Mouse (Mus musculus) heart, postnatal 10 days (tissue): ENCODE results near the gene Olfr694. TPM values are rescaled to one million over a fixed set of nuclear protein-coding genes. Genes with fewer than 3 reads are reported as not detected.
"Not testable (repeated sequence)": the region's sequence is repeated elsewhere in the genome, so short reads cannot be mapped to it uniquely, and the experiment has no call there.

Experiments
- DNase-seq, 2 experiments: peaks; one replicate each; pipeline ENCODE4 v3.0.0; 2021
- intact Hi-C: fragments of 180-260 bp; cut with DNase I; formaldehyde crosslinking; loops from one replicate; pipeline ENCODE4 v1.15.1; 2025
- total RNA-seq, 2 experiments: library from RNA; stranded (reverse); gene quantifications; 2 replicates each; pipeline ENCODE4 v1.2.3; 2021

Olfr694 gene
- not detected for total RNA-seq

DNA sequence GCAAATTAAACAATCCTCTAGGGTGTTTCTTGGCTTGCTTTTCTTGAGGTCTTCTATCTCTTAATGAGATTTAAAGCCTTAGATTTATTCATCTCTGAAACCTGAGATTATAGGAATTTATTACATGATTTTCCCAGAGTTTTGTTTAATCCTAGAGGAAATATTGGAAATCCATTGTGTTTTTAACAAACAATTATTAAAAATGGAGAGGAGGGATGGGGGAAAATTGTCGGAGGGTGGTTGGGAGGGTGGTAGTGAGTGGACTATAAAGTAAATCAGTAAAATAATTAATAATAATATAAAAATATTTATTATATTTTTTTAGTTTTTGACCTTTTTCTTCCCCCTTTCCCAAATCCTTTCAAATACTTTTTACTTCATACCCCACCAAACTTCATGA lies at the start of gene Olfr694:
Olfr694 (minus strand) TSS at position 101 of the 400 bp plus-strand sequence.
- intact Hi-C loops = no loop called here
- DNase-seq = no peak

DNA sequence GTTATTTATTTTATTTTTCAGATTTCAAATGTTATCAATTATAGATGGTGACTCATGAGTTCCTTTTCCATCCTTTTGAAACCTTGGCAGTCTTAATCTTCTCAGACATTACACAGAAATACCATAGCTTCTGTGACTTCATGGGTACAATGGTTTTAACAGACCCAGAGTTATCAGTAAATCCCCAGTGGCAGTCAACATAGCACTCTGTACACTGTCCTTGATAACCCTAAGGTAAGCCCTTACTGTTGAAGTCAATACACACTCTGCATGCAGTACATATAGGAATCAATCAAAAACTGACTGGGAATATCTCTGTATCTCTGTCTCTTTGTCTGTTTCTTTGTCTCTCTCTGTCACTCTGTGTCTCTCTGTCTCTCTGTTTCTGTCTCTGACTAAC lies 45.4 kb upstream of the Olfr694 start:
- intact Hi-C loops = no loop called here
- no peak for DNase-seq

DNA sequence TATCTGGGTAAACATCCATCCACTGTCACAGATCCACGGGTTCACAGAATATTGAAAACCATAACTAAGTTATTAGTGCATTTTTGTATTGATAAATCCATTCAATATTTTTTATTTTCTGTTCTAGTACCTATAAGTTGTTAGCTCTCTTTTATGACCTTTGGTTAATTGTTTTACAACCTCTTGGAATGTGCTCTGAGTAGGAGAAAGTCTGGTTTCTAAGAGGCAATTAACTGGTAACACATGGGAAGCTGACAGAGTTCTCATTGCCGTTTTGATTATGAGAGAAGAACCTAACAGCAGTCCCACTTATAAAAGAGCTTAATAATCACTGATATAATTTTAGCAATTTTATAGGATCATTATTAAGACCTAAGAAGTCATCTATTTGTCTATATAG lies 42.1 kb upstream of the Olfr694 start:
- DNase-seq = no peak
- intact Hi-C loops = no loop called here

DNA sequence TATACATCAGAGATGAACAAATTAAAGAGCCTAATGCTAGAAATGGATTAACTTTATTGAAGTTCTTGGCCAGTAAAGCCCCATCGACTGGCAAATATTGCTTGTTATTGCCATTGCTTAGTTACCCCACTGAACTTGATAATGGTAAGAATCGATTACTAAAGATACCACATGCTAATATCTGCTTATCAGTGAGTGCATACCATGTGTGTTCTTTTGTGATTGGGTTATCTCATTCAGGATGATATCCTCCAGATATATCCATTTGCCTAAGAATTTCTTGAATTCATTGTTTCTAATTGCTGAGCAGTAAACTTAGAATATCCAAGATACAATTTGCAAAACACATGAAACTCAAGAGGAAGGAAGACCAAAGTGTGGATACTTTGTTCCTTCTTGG lies 34.0 kb upstream of the Olfr694 start:
- intact Hi-C loops = not testable (repeated sequence)

DNA sequence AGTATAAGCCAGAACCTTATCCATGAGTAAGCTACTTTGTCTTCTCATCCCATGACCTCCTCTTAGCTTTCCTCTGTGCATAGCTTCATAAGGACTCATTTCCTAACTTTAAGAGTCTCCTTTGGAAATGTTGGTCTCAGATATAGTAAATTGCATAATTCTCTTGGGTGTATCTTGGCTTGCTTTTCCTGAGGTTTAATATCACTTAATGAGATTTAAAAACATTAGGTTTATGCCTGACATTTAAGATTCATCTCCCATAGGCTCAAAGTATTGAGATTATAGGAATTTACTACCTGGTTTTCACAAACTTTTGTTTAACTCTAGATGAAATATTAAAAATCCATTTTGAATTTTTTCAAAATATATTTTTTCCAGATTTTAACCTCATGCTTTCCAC lies 24.7 kb upstream of the Olfr694 start, which contains the start of gene Olfr695:
Olfr695 (minus strand) TSS at position 101 of the 400 bp plus-strand sequence.
- intact Hi-C loops = no loop called here
- DNase-seq = no peak

More for the DNA sequence above, 34.0 kb upstream of the Olfr694 start:
- DNase-seq = not testable (repeated sequence)

DNA sequence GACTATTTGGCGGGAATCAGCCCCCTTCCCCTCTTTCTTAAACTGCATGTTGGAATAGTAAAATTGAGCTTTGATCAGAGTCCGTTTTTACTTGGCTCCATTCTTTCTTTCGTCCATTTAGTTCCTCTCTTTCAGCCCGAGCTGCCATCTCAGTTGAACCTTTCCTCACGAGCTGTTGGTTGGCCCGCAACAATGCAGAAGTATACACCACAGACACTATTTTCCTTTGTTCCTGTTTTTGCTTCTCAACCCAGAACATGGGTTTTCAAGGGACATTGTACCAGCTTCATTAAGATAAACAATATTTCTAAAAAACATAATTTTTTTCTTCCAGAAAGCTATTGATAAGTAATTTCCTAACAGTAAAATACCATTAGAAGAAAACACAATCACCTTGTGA lies 19.8 kb upstream of the Olfr694 start:
- intact Hi-C loops = no loop called here
- no peak for DNase-seq

DNA sequence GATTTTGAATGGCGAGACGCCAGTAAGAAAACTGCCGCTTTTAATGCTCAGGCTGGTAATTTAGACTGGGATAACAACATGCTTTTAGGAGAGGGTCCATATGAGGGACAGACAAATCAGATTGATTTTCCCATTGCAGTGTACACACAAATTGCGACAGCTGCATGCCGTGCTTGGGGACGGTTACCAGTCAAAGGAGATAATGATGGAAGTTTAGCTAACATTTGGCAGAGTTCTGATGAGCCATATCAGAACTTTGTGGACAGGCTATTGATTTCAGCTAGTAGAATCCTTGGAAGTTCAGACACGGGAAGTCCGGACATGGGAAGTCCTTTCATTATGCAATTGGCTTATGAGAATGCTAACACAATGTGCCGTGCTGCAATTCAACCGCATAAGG lies 16.1 kb upstream of the Olfr694 start:
- intact Hi-C loops, DNase-seq: not testable (repeated sequence)

DNA sequence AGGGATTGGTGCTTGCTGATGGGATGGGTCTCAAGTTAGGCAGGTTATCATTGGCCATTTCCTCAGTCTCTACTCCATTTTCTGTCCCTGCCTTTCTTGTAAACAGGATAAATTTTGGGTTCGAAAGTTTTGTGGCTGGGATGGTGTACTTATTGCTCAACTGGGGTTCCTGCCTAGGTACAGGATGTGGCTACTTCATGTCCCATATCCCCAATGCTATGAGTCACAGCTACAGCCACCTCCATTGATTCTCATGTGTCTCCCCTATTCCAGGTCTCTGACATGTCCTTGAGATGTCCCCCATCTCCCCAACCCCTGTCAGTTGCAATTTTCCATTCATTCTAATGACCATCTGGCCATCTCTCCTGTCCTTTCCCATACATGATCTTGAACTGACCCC lies 5.3 kb upstream of the Olfr694 start:
- intact Hi-C loops = no loop called here
- DNase-seq = no peak

DNA sequence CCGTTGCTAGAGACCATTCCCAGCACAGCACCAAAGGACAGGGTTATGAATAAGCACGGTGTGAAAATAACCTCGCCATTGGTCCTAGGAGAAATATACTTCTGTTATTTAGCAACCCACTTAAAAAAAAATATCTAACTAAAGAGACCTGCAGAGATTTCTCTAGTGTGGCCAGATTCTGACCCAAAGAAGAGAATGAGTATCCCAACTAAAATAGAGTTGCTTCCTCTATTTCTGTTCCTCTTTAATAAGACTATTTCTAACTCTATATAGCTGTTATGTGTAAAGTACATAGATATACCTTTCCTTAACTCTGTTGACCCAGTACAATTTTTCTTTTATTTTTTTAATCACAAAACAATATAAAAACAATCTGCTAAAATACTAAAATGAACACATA lies 1.4 kb upstream of the Olfr694 start:
- no peak for DNase-seq
- intact Hi-C loops = no loop called here

DNA sequence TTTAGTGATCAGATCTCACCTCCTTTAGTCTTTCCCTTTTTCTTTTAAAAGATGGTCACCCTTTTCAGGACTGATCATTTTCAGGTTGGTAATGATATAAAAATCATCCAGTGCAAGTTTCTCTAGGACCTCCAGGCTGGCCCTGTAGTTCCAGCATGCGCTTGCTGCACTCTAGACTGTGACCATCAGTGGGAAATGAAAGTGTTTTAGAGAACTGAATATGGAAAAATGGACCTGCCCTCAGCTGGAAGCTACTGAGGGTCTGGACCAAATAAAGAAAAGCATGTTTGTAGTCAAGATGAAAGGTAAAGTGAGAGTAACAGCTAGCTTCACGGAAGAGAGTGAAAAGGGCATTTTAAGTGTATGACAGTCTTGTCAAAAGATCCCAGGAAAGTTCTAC lies 6.2 kb downstream of the Olfr694 start:
- intact Hi-C loops = no loop called here
- no peak for DNase-seq

DNA sequence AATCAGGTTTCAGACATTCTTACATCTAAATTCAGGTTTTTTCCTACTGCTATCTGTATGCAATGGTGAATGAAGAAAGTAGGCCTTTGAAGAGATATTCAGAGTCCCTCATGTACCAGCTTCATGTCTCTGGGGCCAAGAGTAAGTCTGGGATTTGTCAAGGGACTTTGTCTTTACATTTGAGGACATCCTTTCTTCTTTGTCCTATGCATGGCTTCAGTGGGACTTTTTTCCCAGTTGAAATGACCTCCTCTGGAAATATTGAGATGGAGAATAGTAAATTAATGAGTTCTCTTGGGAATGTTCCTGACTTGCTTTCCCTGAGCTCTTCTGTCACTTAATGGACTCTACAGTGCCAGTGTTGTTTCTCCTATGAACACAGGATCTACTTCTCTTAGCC lies 11.1 kb downstream of the Olfr694 start, which contains the start of gene Olfr693:
Olfr693 (minus strand) TSS at position 101 of the 400 bp plus-strand sequence.
- DNase-seq = no peak
- intact Hi-C loops = no loop called here

DNA sequence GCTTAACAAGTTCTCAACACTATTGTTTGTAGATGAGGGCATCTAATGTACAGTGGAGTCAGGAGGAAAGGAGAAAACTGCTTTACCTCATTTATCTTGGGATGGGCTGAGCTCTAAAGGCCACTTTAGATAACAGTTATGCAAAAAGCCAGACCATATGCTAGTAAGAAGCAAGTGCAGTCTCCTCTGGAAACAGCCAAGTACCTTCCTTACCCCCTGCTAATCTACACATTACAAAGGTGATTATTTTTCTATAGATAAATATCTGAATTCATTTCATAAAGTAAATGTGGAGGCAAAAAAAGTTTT lies 39.3 kb downstream of the Olfr694 start:
- DNase-seq = no peak
- intact Hi-C loops = no loop called here

DNA sequence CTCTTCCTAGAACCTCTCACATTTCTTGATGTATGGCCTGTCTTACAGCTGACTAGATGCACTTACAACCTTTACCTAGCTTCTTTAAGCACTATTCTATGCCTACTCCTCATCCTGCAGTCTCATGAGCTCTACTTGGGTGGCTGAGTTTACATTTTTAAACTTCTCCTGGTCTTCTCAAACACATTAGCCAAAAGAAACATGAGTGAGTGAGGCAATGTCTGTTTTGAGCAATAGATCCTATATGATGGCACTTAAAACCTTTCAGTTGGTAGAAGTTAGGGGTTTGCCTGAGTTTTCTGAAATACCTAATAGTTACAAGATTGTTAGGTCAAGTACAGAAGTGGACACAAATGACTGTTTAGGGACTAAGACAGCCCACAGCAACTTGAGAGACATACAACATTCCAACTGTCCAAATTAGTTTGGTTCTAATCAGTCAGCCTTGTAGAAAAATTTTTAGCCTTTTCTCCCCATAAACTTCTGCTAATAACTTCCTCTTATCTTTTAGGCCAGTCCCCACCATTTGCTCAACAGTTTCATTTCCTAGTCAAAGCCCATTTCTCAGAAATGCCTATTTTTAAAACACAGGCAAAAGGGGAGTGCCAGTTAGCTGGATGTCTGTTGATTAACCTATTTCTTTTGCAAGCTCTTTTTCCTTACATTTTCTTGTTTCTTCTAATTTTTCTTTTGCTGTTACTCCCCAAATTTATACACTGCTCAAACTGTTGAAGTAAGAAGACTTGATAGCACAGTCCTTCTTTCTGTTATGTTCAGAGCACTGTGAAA lies 39.9 kb downstream of the Olfr694 start:
- intact Hi-C loops = no loop called here
- no peak for DNase-seq

DNA sequence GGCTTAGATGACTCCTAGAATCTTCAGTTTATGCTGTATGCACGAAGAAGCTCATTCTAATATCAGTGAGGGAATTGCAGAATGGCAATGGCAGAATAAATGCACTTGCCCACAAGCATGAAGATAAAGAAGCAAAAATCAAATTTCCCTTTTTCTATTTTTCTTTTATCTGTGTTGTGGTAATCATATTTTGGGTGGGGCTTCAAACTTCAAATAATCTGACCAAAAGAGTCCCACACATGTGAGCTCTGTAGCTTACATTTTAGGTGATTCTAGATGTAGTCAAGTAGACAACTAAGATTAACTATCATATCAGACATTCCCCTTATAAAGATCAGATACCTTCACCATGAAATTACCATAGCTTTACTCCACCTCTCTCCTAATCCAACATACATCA lies 41.8 kb downstream of the Olfr694 start:
- DNase-seq = no peak
- intact Hi-C loops = no loop called here

DNA sequence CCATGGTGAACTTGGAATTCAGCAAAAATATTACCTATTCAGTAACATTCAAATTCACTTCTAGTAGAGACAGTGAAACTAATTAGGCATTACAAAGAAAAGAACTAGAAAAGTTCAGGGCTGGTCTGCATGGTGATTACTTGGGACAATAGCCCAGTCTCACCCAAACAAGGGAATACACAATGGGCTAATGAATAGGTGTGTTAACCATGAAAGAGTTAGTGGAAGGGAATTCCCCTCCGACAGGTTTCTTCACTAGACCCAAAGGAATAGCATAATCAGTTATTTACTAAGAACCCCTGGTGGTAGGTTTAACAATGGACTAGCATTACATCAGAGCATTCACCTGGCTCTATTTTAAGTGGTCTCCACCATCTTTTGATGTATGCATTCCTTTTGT lies 46.4 kb downstream of the Olfr694 start:
- DNase-seq = no peak
- intact Hi-C loops = no loop called here

DNA sequence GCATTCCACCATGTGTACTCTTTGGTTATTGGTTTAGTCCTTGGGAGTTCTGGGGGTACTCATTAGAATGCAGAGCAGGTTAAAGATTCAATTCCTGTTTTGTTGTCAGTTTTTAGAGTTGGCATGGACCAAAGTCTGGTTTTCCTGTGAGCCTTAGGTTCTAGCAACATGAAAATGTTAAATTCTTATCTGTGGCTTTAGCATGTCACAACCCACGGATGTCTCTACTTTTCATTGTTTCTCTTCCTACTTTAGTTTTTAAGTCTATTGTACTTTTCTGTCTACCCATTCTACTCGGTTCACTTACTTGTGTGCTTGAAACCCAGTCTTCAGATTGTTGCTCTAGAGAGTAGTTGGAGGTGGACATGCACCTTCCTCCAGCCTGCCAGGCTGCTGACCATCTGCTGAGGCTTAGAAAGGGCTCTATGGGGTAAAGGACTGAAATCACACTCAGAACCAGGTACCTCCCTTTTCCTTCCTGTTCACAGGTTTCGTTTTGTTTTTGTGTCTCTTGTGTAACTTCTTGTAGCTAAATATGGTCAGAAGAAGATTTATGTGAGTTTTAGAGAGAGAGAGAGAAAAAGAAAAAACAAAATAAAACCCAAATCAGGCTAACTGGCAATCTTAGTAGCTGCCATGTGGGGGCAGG lies 47.3 kb downstream of the Olfr694 start:
- DNase-seq = no peak
- intact Hi-C loops = no loop called here

DNA sequence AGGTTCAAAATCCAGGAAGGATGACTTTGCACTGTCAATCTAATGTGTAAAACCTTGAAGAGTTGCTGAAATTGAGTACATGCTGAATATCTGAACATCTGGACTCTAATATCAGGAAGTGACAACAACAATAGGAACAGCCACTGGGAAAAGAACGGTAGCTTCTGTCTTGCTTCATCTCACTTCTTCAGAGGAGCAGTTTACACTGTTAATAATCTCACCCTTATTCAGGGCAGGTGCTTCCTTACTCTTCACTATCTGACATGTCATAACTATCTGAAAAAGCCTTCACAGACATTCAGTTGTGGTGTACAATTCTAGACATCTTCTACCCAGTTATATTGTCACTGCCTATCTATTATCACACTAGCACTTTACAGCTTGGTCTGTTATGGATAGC lies 50.8 kb downstream of the Olfr694 start:
- no peak for DNase-seq
- intact Hi-C loops = no loop called here

DNA sequence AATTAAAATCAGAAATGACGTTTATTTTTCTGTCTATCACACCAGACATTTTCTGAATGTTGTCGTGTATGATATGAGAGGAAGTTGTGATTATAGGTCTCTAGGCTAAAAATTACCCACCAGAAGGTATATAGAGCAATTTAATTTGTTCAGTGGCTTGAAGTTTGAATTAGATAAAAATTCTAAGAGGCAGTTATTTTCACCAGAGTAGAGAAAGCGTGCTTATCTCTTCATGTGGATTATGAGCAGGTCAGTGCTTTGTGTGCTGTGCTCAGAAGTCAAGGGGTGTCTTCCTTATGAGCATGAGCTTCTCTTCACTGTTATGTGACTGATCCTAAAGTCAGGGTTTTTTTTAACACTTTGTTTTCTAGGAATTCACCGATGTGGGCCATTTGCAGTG lies 56.1 kb downstream of the Olfr694 start:
- intact Hi-C loops = no loop called here

More for the DNA sequence above, 56.1 kb downstream of the Olfr694 start:
- DNase-seq = no peak
